Mouse (Mus musculus) stomach, embryonic 14.5 days (tissue): ENCODE measurements around the gene Nectin3. TPM values are rescaled to one million over a fixed set of nuclear protein-coding genes. Genes with fewer than 3 reads are reported as not detected.
"Not testable (repeated sequence)": the region's sequence is repeated elsewhere in the genome, so short reads cannot be mapped to it uniquely, and the experiment has no call there.

Experiments used
- ATAC-seq: fragments of 200-750 bp; cut with Nextera tagmentation; 2 replicates; pipeline ENCODE4 v1.8.0; 2017; ENCODE audit warnings: low read depth, moderate TSS enrichment; ENCODE audit not compliant: insufficient number of reproducible peaks, insufficient read depth, low FRiP score
- H3K27ac ChIP-seq: fragments of 300-500 bp; sonication (generic); 2 replicates; pipeline ENCODE4 v1.5.1; 2014; ENCODE audit warnings: mild to moderate bottlenecking, low read length, moderate library complexity, mixed read lengths
- H3K27me3 ChIP-seq: fragments of 300-500 bp; sonication (generic); 2 replicates; pipeline ENCODE4 v1.6.1; 2014; ENCODE audit warnings: low read length, control low read depth, mixed read lengths; ENCODE audit not compliant: control insufficient read depth, insufficient read depth
- H3K36me3 ChIP-seq: fragments of 300-500 bp; sonication (generic); 2 replicates; pipeline ENCODE4 v1.6.1; 2014; ENCODE audit warnings: mild to moderate bottlenecking, control low read depth, low read length, moderate library complexity, mixed read lengths; ENCODE audit not compliant: control insufficient read depth, insufficient read depth
- H3K4me1 ChIP-seq: fragments of 300-500 bp; sonication (generic); 2 replicates; pipeline ENCODE4 v1.6.1; 2014; ENCODE audit warnings: low read length, control low read depth, mixed read lengths; ENCODE audit not compliant: control insufficient read depth, insufficient read depth
- H3K4me2 ChIP-seq: fragments of 300-500 bp; sonication (generic); replicated peaks from 2 replicates; pipeline ENCODE4 v1.6.1; 2014; ENCODE audit warnings: low read depth, low read length, control low read depth
- H3K4me3 ChIP-seq: fragments of 300-500 bp; sonication (generic); 2 replicates; pipeline ENCODE4 v1.5.1; 2014; ENCODE audit warnings: low read depth, low read length, control low read depth
- H3K9ac ChIP-seq: fragments of 300-500 bp; sonication (generic); replicated peaks from 2 replicates; pipeline ENCODE4 v1.6.1; 2014; ENCODE audit warnings: low read depth, mild to moderate bottlenecking, control low read depth, low read length, moderate library complexity, mixed read lengths
- H3K9me3 ChIP-seq: fragments of 300-500 bp; sonication (generic); 2 replicates; pipeline ENCODE4 v1.6.1; 2016; ENCODE audit warnings: low read depth, low read length, control low read depth; ENCODE audit not compliant: control insufficient read depth
- WGBS: fragments of 180-500 bp; shearing (Covaris S2); extraction: QIAGEN DNeasy Blood & Tissue Kit; methylation state at CpG from one replicate; pipeline ENCODE4 v1.1.7; 2014; 5-methylcytosine and 5-hydroxymethylcytosine counted together
- polyA plus RNA-seq: library from polyadenylated mRNA; unstranded; fragments of >200 nt; fragmentation: Nextera tagmentation; extraction: Ambion mirVana; gene quantifications from 2 replicates; pipeline ENCODE4 v1.2.1, GENCODE M21; 2014

The Nectin3 gene
- polyA plus RNA-seq, 1 experiment from 2014 or later = 16.0 TPM

- no peaks in the 10 kb centered on the region; the same call in 1 of the 2 replicates for H3K9me3 ChIP-seq
- H3K36me3 ChIP-seq = no peaks in the 10 kb centered on the region
- no peak overlapping the region for H3K27ac ChIP-seq
- 64% methylated on average over 6 of the region's 6 CpGs for WGBS
- no peak for ATAC-seq
- no peak overlapping the region for H3K4me2 ChIP-seq
- no peak overlapping the region for H3K9ac ChIP-seq
- no peaks in the 10 kb centered on the region for H3K27me3 ChIP-seq
- no peak overlapping the region for H3K4me3 ChIP-seq
- no peaks in the 10 kb centered on the region for H3K4me1 ChIP-seq
These were observed 136.3 kb downstream of the Nectin3 start for GRCm38 (mm10) chr16:46362022-46362421.

- ATAC-seq, H3K27ac ChIP-seq, H3K36me3 ChIP-seq, H3K4me2 ChIP-seq, H3K27me3 ChIP-seq, H3K4me1 ChIP-seq, H3K4me3 ChIP-seq, H3K9me3 ChIP-seq, H3K9ac ChIP-seq: not testable (repeated sequence)
- 60% methylated on average over 2 of the region's 2 CpGs for WGBS
These were observed 140.7 kb downstream of the Nectin3 start for GRCm38 (mm10) chr16:46357658-46358057.

GRCm38 (mm10) chr16:46356663-46357062 is 141.7 kb downstream of the Nectin3 start:
- no peaks in the 10 kb centered on the region for H3K4me1 ChIP-seq
- no peak overlapping the region for H3K4me3 ChIP-seq
- H3K4me2 ChIP-seq = no peak overlapping the region
- WGBS = 72% methylated on average over 3 of the region's 3 CpGs
- no peaks in the 10 kb centered on the region; the same call in 1 of the 2 replicates for H3K9me3 ChIP-seq
- H3K36me3 ChIP-seq = no peaks in the 10 kb centered on the region
- no peak overlapping the region for H3K9ac ChIP-seq
- no peak for ATAC-seq
- no peaks in the 10 kb centered on the region for H3K27me3 ChIP-seq
- H3K27ac ChIP-seq = no peak overlapping the region
